Mouse (Mus musculus): Measurements from ENCODE around the gene Cyp4f18. TPM values are rescaled to one million over a fixed set of nuclear protein-coding genes. Genes with fewer than 3 reads are reported as not detected.

Gene Cyp4f18
- total RNA-seq, 1 experiment = 0.18 TPM

DNA sequence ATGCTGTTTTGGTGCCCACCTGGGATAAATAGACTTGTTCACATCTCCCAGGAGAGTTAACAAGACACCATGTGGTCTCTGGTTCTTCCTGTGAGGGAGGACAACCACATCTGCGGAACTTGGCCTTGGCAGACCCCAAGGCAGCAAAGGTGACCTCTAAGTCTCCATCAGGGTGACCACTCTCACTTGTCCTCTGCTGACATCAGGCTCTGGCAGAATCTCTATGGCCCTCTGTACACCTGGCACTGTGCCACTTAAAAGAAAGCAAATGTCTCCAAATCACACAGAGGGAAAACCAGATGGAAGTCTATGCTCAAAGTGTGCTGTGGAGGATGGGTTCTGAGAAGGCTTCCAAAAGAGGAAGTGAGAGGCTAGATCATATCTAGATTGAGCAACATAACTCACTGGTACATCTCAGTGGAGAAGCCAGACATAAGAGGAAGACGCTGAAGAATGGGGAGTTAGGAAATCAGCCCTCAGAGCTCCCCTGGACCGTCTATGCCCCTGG lies 1.2 kb downstream of the Cyp4f18 start:
- Histone ChIP-seq H3K36me3 (ENCODE audit: control insufficient read depth, insufficient read depth, low read length, poor library complexity, severe bottlenecking) (no peaks in the 10 kb centered on the region), H3K9ac (ENCODE audit: insufficient read depth, low read depth, low read length, poor library complexity, severe bottlenecking) (no peak overlapping the region), H3K27ac (ENCODE audit: insufficient read depth, low read depth, low read length, poor library complexity, severe bottlenecking) (no peak overlapping the region), H3K4me1 (ENCODE audit: control insufficient read depth in 2 of 2, insufficient read depth in 2 of 2, low read length in 2 of 2, poor library complexity in 1 of 2) (no peaks in the 10 kb centered on the region), H3K9me3 (ENCODE audit: control insufficient read depth, insufficient read depth, low read depth, low read length) (no peaks in the 10 kb centered on the region), H3K4me3 (ENCODE audit: insufficient read depth in 1 of 2, low read depth in 1 of 2, low read length in 2 of 2, poor library complexity in 1 of 2, severe bottlenecking in 1 of 2) (no peak overlapping the region)
- no peak for TF ChIP-seq HCFC1 (IDR thresholded peaks at IDR 0.05; ENCODE audit: borderline replicate concordance, insufficient read depth, low read length)
- no peak for TF ChIP-seq CHD2 (IDR thresholded peaks at IDR 0.05; ENCODE audit: low read depth, low read length)
- TF ChIP-seq ZNF384 (IDR thresholded peaks at IDR 0.05; ENCODE audit: low read depth, low read length) = no peak
- TF ChIP-seq MAFK (IDR thresholded peaks at IDR 0.05; ENCODE audit: insufficient read depth, low read depth, low read length) = no peak
- no peak for TF ChIP-seq ZC3H11A (IDR thresholded peaks at IDR 0.05; ENCODE audit: borderline replicate concordance, low read depth, low read length)
- DNase-seq (ENCODE audit: low read depth, low spot score) = no peak
- in situ Hi-C loops (cut with MboI; ENCODE audit: low sequenced_read_pairs in 2 of 2, unreplicated experiment in 2 of 2) = no loop called here

- no peaks in the 10 kb centered on the region for H3K36me3 ChIP-seq (ENCODE audit: control insufficient read depth, insufficient read depth, low read length, poor library complexity, severe bottlenecking)
- no peak for TF ChIP-seq CHD2 (IDR thresholded peaks at IDR 0.05; ENCODE audit: low read depth, low read length)
- TF ChIP-seq ZC3H11A (IDR thresholded peaks at IDR 0.05; ENCODE audit: borderline replicate concordance, low read depth, low read length) = no peak
- no peak for TF ChIP-seq ZNF384 (IDR thresholded peaks at IDR 0.05; ENCODE audit: low read depth, low read length)
- TF ChIP-seq MAFK (IDR thresholded peaks at IDR 0.05; ENCODE audit: insufficient read depth, low read depth, low read length) = no peak
- TF ChIP-seq HCFC1 (IDR thresholded peaks at IDR 0.05; ENCODE audit: borderline replicate concordance, insufficient read depth, low read length) = no peak
- H3K4me1 ChIP-seq (ENCODE audit: control insufficient read depth in 2 of 2, insufficient read depth in 2 of 2, low read length in 2 of 2, poor library complexity in 1 of 2) = no peaks in the 10 kb centered on the region
- H3K9me3 ChIP-seq (ENCODE audit: control insufficient read depth, insufficient read depth, low read depth, low read length) = no peaks in the 10 kb centered on the region
- DNase-seq (ENCODE audit: low read depth, low spot score) = no peak
- H3K4me3 ChIP-seq (ENCODE audit: insufficient read depth in 1 of 2, low read depth in 1 of 2, low read length in 2 of 2, poor library complexity in 1 of 2, severe bottlenecking in 1 of 2) = no peak overlapping the region
- no peak overlapping the region for H3K9ac ChIP-seq (ENCODE audit: insufficient read depth, low read depth, low read length, poor library complexity, severe bottlenecking)
- in situ Hi-C loops (cut with MboI; ENCODE audit: low sequenced_read_pairs in 2 of 2, unreplicated experiment in 2 of 2) = no loop called here
- H3K27ac ChIP-seq (ENCODE audit: insufficient read depth, low read depth, low read length, poor library complexity, severe bottlenecking) = no peak overlapping the region
Observed at GRCm38 (mm10) chr8:72006763-72007162, 2.7 kb downstream of the Cyp4f18 start.

DNA sequence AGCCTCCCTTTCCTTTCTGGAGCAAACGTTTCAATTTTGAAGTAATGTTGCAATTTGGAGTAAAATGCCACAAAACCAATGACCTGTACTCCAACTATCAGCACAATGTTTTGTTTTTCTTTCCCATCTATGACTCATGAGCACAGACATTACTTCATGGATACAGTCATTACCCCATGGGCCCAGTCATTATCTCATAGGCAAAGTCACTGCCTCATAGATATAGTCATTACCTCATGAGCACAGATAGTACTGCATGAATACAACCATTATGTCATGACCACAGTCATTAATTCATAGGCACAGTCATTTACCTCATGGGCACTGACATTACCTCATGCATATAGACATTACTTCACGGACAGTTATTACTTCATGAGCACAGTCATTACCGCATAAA lies 3.5 kb downstream of the Cyp4f18 start:
- in situ Hi-C loops (cut with MboI; ENCODE audit: low sequenced_read_pairs in 2 of 2, unreplicated experiment in 2 of 2) = no loop called here
- Histone ChIP-seq H3K4me1 (ENCODE audit: control insufficient read depth in 2 of 2, insufficient read depth in 2 of 2, low read length in 2 of 2, poor library complexity in 1 of 2) (no peaks in the 10 kb centered on the region), H3K9ac (ENCODE audit: insufficient read depth, low read depth, low read length, poor library complexity, severe bottlenecking) (no peak overlapping the region), H3K4me3 (ENCODE audit: insufficient read depth in 1 of 2, low read depth in 1 of 2, low read length in 2 of 2, poor library complexity in 1 of 2, severe bottlenecking in 1 of 2) (no peak overlapping the region), H3K9me3 (ENCODE audit: control insufficient read depth, insufficient read depth, low read depth, low read length) (no peaks in the 10 kb centered on the region), H3K27ac (ENCODE audit: insufficient read depth, low read depth, low read length, poor library complexity, severe bottlenecking) (no peak overlapping the region), H3K36me3 (ENCODE audit: control insufficient read depth, insufficient read depth, low read length, poor library complexity, severe bottlenecking) (no peaks in the 10 kb centered on the region)
- TF ChIP-seq MAFK (IDR thresholded peaks at IDR 0.05; ENCODE audit: insufficient read depth, low read depth, low read length) (no peak), HCFC1 (IDR thresholded peaks at IDR 0.05; ENCODE audit: borderline replicate concordance, insufficient read depth, low read length) (no peak), ZNF384 (IDR thresholded peaks at IDR 0.05; ENCODE audit: low read depth, low read length) (no peak), ZC3H11A (IDR thresholded peaks at IDR 0.05; ENCODE audit: borderline replicate concordance, low read depth, low read length) (no peak), CHD2 (IDR thresholded peaks at IDR 0.05; ENCODE audit: low read depth, low read length) (no peak)
- DNase-seq (ENCODE audit: low read depth, low spot score) = no peak

DNA sequence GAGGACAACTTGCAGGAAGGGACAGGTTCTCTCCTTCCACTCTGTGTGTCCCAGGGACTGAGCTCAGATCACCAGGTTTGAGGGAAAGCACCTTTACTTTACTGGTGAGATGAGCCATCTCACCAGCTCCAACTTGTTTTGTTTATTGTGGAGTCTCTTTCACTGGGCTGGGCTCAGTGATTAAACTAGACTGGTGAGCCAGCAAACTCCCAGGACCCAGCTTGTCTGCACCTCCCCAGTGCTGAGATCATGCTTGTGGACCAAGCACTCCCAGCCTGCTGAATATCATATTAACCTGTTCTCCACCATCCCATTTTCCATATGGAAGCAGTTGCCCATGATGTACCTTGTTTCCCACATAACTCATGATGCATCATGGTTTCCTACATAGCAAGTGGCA lies 6.5 kb downstream of the Cyp4f18 start:
- no peak for DNase-seq (ENCODE audit: low read depth, low spot score)
- Histone ChIP-seq H3K36me3 (ENCODE audit: control insufficient read depth, insufficient read depth, low read length, poor library complexity, severe bottlenecking) (no peaks in the 10 kb centered on the region), H3K4me3 (ENCODE audit: insufficient read depth in 1 of 2, low read depth in 1 of 2, low read length in 2 of 2, poor library complexity in 1 of 2, severe bottlenecking in 1 of 2) (no peak overlapping the region), H3K9ac (ENCODE audit: insufficient read depth, low read depth, low read length, poor library complexity, severe bottlenecking) (no peak overlapping the region), H3K4me1 (ENCODE audit: control insufficient read depth in 2 of 2, insufficient read depth in 2 of 2, low read length in 2 of 2, poor library complexity in 1 of 2) (no peaks in the 10 kb centered on the region), H3K9me3 (ENCODE audit: control insufficient read depth, insufficient read depth, low read depth, low read length) (no peaks in the 10 kb centered on the region), H3K27ac (ENCODE audit: insufficient read depth, low read depth, low read length, poor library complexity, severe bottlenecking) (no peak overlapping the region)
- TF ChIP-seq ZNF384 (IDR thresholded peaks at IDR 0.05; ENCODE audit: low read depth, low read length) (no peak), MAFK (IDR thresholded peaks at IDR 0.05; ENCODE audit: insufficient read depth, low read depth, low read length) (no peak), CHD2 (IDR thresholded peaks at IDR 0.05; ENCODE audit: low read depth, low read length) (no peak), ZC3H11A (IDR thresholded peaks at IDR 0.05; ENCODE audit: borderline replicate concordance, low read depth, low read length) (no peak), HCFC1 (IDR thresholded peaks at IDR 0.05; ENCODE audit: borderline replicate concordance, insufficient read depth, low read length) (no peak)
- in situ Hi-C loops (cut with MboI; ENCODE audit: low sequenced_read_pairs in 2 of 2, unreplicated experiment in 2 of 2) = no loop called here

DNA sequence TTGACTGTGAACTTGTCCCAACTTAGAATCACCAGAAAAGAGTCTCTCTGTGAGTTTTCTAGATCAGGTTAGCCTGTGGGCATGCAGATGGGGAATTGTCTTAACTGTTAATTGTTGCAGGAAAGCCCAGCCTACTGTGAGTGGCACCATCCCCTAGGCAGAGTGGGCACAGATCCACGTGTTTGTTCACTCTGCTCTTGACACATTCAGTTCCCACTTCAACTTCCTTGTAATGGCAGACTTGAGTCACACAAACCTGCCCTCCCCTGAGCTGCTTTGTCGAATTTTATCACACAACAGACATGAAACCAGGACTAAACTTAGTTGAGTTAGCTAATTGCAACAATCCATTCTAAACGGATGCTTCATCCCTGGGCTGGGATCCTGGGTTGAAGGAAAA lies 9.2 kb downstream of the Cyp4f18 start:
- H3K27ac ChIP-seq (ENCODE audit: insufficient read depth, low read depth, low read length, poor library complexity, severe bottlenecking) = no peak overlapping the region
- no peaks in the 10 kb centered on the region for H3K4me1 ChIP-seq (ENCODE audit: control insufficient read depth in 2 of 2, insufficient read depth in 2 of 2, low read length in 2 of 2, poor library complexity in 1 of 2)
- in situ Hi-C loops (cut with MboI; ENCODE audit: low sequenced_read_pairs in 2 of 2, unreplicated experiment in 2 of 2) = no loop called here
- TF ChIP-seq ZNF384 (IDR thresholded peaks at IDR 0.05; ENCODE audit: low read depth, low read length) (no peak), MAFK (IDR thresholded peaks at IDR 0.05; ENCODE audit: insufficient read depth, low read depth, low read length) (no peak), HCFC1 (IDR thresholded peaks at IDR 0.05; ENCODE audit: borderline replicate concordance, insufficient read depth, low read length) (no peak), ZC3H11A (IDR thresholded peaks at IDR 0.05; ENCODE audit: borderline replicate concordance, low read depth, low read length) (no peak), CHD2 (IDR thresholded peaks at IDR 0.05; ENCODE audit: low read depth, low read length) (no peak)
- H3K9me3 ChIP-seq (ENCODE audit: control insufficient read depth, insufficient read depth, low read depth, low read length) = no peaks in the 10 kb centered on the region
- H3K9ac ChIP-seq (ENCODE audit: insufficient read depth, low read depth, low read length, poor library complexity, severe bottlenecking) = no peak overlapping the region
- H3K36me3 ChIP-seq (ENCODE audit: control insufficient read depth, insufficient read depth, low read length, poor library complexity, severe bottlenecking) = no peaks in the 10 kb centered on the region
- DNase-seq (ENCODE audit: low read depth, low spot score) = no peak
- H3K4me3 ChIP-seq (ENCODE audit: insufficient read depth in 1 of 2, low read depth in 1 of 2, low read length in 2 of 2, poor library complexity in 1 of 2, severe bottlenecking in 1 of 2) = no peak overlapping the region
